Mouse (Mus musculus) CD8-positive naive resting alpha-beta T cell, adult 57 days (primary cell): ENCODE measurements around the gene C1qtnf12. TPM values are rescaled to one million over a fixed set of nuclear protein-coding genes. Genes with fewer than 3 reads are reported as not detected.

Experiments
- total RNA-seq: library from RNA; stranded (reverse); gene quantifications from one replicate; pipeline ENCODE4 v1.2.4, GENCODE M21; 2023

The C1qtnf12 gene
- total RNA-seq = 3.1 TPM

DNA sequence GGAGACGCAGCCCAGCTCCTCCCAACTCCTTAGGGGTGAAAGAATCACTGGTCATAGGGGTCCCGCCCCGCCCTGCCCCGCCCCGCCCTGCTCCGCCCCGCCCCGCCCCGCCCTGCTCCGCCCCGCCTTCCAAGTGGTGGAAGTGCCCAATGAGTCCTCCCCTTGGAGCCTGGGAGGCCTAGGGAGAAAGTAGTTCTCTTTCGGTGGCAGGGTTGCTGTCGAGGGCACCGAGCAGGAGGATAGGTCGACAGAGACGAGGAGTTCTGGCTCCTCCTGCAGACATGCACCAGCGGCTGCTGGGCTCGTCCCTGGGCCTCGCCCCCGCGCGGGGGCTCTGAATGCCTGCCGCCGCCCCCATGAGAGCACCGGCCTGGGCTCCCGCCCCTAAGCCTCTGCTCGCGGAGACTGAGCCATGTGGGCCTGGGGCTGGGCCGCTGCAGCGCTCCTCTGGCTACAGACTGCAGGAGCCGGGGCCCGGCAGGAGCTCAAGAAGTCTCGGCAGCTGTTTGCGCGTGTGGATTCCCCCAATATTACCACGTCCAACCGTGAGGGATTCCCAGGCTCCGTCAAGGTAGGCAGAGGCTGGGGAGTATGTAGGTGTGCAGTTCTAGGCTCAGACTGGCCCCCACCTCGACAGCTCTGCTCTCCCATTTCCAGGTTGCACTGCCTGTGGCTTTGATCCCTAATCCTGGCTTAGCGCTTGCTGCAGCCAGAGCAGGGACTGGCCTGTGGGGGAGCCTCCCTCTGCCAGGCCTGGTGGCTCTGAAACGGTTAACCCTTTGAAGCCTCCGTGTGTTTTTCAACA lies at the start of gene C1qtnf12:
C1qtnf12 (plus strand) TSS at position 152 of the 805 bp plus-strand sequence.

GRCm38 (mm10) chr4:155943534-155944249 lies 18.4 kb upstream of the C1qtnf12 start, which contains the start of gene Ube2j2:
Ube2j2 (plus strand) TSS chr4:155943831.

DNA sequence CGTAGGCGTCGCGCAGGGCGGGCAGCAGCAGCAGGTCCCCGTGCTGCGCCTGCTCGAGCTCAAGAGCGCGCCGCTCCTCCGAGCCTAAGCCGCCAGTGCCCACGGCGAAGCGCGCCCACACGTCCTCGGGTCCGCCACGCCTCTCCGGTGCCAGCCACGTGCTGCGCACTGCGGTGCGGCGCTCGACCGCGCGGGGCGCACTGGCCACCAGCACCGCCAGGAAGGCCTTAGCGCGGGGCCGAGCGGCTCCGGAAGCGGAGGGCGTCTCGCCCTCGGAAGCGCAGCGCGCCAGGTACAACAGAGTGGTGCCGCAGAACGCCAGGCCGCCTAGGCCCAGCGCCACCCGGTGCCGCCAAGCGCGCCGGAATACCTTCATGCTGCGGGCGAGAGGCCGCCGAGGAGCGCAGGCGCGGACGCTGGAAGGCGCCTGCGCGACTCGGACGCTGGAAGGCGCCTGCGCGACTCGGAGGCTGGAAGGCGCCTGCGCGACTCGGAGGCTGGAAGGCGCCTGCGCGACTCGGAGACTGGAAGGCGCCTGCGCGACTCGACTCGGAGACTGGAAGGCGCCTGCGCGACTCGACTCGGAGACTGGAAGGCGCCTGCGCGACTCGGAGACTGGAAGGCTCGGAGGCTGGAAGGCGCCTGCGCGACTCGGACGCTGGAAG lies 30.3 kb downstream of the C1qtnf12 start, which contains the start of the genes B3galt6 and Sdf4:
B3galt6 (minus strand) TSS at position 409 of the 665 bp plus-strand sequence.
Sdf4 (plus strand) TSS at position 632 of the 665 bp plus-strand sequence.

GRCm38 (mm10) chr4:156013637-156014036 lies 51.5 kb downstream of the C1qtnf12 start, which contains the start of gene Tnfrsf4:
Tnfrsf4 (plus strand) TSS chr4:156013843.

Other genes with a start within 250 kb of the C1qtnf12 start
- 0.46 TPM for gene Tmem240, start 227.5 kb upstream of the C1qtnf12 start, total RNA-seq
- gene Atad3a, start 201.2 kb upstream of the C1qtnf12 start, total RNA-seq = 54.1 TPM
- gene Vwa1, start 187.6 kb upstream of the C1qtnf12 start, total RNA-seq = not detected
- gene Tmem88b, start 176.4 kb upstream of the C1qtnf12 start, total RNA-seq = not detected
- gene Ankrd65, start 171.9 kb upstream of the C1qtnf12 start, total RNA-seq = not detected
- gene Mrpl20, start 159.4 kb upstream of the C1qtnf12 start, total RNA-seq = 42.1 TPM
- 224 TPM for gene Ccnl2, start 149.8 kb upstream of the C1qtnf12 start, total RNA-seq
- gene Aurkaip1, start 131.0 kb upstream of the C1qtnf12 start, total RNA-seq = 77.3 TPM
- gene Mxra8, start 122.6 kb upstream of the C1qtnf12 start, total RNA-seq = 2.2 TPM
- gene Dvl1, start 114.9 kb upstream of the C1qtnf12 start, total RNA-seq = 65.7 TPM
- gene Tas1r3, start 99.0 kb upstream of the C1qtnf12 start, total RNA-seq = 1.3 TPM
- gene Cptp, start 92.9 kb upstream of the C1qtnf12 start, total RNA-seq = 16.1 TPM
- 63.0 TPM for gene Ints11, start 92.8 kb upstream of the C1qtnf12 start, total RNA-seq
- 46.0 TPM for gene Pusl1, start 70.5 kb upstream of the C1qtnf12 start, total RNA-seq
- gene Acap3, start 70.5 kb upstream of the C1qtnf12 start, total RNA-seq = 48.0 TPM
- gene Ube2j2, start 18.5 kb upstream of the C1qtnf12 start, total RNA-seq = 114 TPM
- 2.8 TPM for gene B3galt6, start 30.3 kb downstream of the C1qtnf12 start, total RNA-seq
- 167 TPM for gene Sdf4, start 30.6 kb downstream of the C1qtnf12 start, total RNA-seq
- 15.7 TPM for gene Tnfrsf4, start 51.5 kb downstream of the C1qtnf12 start, total RNA-seq
- 28.4 TPM for gene Tnfrsf18, start 63.8 kb downstream of the C1qtnf12 start, total RNA-seq
- not detected for gene Ttll10, start 97.1 kb downstream of the C1qtnf12 start, total RNA-seq
- gene 9430015G10Rik, start 147.7 kb downstream of the C1qtnf12 start, total RNA-seq = 47.3 TPM
- 1.4 TPM for gene Rnf223, start 168.2 kb downstream of the C1qtnf12 start, total RNA-seq
- gene Agrn, start 235.2 kb downstream of the C1qtnf12 start, total RNA-seq = 5.8 TPM
- gene Isg15, start 238.5 kb downstream of the C1qtnf12 start, total RNA-seq = 14.4 TPM
- gene AW011738, start 241.0 kb downstream of the C1qtnf12 start, total RNA-seq = 10.8 TPM